Mouse (Mus musculus): Measurements from ENCODE around the gene Acyp2. TPM values are rescaled to one million over a fixed set of nuclear protein-coding genes. Genes with fewer than 3 reads are reported as not detected.

Acyp2 gene
- polyA plus RNA-seq, 1 experiment from 2014 or later = 4.7 TPM

DNA sequence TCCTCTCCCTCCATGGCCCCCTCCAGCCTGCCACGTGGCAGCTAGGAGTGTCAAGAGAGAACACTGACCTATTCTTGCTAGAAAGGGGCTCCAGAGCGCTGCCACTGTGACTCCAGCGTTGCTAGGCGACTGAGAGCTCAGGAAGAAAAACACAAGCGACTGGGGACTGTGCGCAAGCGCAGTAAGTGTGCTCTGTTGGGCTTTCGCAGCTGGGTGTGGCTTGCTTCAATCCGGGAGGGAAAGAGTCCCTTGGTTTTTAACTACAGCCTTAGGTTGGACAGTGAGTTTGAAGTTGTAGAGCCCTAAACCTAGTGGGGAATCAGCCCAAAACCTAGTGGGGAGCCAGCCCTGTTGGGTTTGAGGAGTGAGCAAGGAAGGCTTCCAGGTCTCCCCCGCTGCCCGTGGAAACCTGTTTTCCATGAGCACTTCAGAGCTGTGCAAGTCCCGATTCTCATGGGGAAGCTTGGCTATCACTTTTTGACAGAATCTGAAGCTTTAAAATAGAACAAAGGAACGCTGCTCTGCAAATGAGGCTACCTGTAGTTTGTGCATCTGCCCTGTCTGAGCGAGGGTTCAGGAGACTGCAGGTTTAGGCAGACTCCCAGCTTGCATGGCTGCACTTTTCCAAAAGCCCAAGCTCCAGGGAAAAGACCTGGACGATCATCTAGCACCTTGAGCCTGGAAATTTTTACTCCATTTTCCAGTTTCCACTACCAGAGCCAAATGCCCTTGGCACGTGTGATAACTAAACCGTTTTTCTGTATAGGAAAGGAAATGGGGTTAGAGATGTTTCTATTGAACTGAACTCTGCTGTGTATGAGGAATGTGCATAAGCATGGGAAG lies 177.4 kb downstream of the Acyp2 start, which contains the start of gene 4930505A04Rik:
4930505A04Rik (minus strand) TSS at position 77 of the 843 bp plus-strand sequence.
- DNase-seq (ENCODE audit: low spot score) (peak; percentile 63), ATAC-seq (replicated peaks; ENCODE audit: low FRiP score) (peak; percentile 90)
- no peaks in the 10 kb centered on the region for H3K27me3 ChIP-seq (replicated peaks; ENCODE audit: control insufficient read depth, insufficient read depth, low read length)
- no peaks in the 10 kb centered on the region for H3K9me3 ChIP-seq (ENCODE audit: control insufficient read depth, low read length)
- peak within 1 kb of the TSS; percentile 60 for H3K9ac ChIP-seq (ENCODE audit: low read depth, low read length)
- H3K4me1 ChIP-seq (replicated peaks; ENCODE audit: control insufficient read depth, insufficient read depth, low read length) = no peaks in the 10 kb centered on the region
- WGBS = 9% methylated on average over 17 of the region's 17 CpGs
- H3K4me3 ChIP-seq (ENCODE audit: low read depth, low read length) = peak within 1 kb of the TSS; percentile 44
- H3K36me3 ChIP-seq (ENCODE audit: control insufficient read depth, insufficient read depth, low read length) = no peaks in the 10 kb centered on the region
- peak within 1 kb of the TSS; percentile 70 for H3K4me2 ChIP-seq
- H3K27ac ChIP-seq (ENCODE audit: low read depth, low read length) = no peak within 1 kb of the TSS

DNA sequence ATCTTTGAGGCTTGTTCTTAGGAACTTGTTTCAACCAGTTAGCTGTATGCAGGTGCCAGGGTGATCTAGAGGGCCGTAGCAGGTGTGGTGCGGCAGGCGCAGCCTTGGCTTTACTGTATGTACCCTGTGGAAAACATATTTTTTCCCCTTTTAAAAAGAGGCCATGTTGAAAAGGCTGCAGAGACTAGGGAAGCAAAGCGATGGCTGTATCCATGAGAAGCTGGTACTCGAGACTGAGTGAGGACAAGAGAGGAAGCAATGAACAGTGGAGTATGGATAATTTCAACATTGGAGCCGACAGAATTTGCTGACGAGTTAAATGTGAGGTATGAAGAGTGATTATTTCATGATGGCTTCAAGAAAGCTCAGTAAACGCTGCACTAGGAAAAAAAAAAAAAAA lies 178.2 kb downstream of the Acyp2 start:
- no peak for DNase-seq (ENCODE audit: low spot score)
- Histone ChIP-seq H3K4me2 (peak overlapping the region; percentile 70; the same call in 1 of the 2 replicates), H3K4me1 (replicated peaks; ENCODE audit: control insufficient read depth, insufficient read depth, low read length) (no peaks in the 10 kb centered on the region), H3K4me3 (ENCODE audit: low read depth, low read length) (no peak overlapping the region), H3K9ac (ENCODE audit: low read depth, low read length) (no peak overlapping the region), H3K36me3 (ENCODE audit: control insufficient read depth, insufficient read depth, low read length) (no peaks in the 10 kb centered on the region), H3K27me3 (replicated peaks; ENCODE audit: control insufficient read depth, insufficient read depth, low read length) (no peaks in the 10 kb centered on the region), H3K9me3 (ENCODE audit: control insufficient read depth, low read length) (no peaks in the 10 kb centered on the region), H3K27ac (ENCODE audit: low read depth, low read length) (no peak overlapping the region)
- 71% methylated on average over 8 of the region's 8 CpGs for WGBS
- ATAC-seq (replicated peaks; ENCODE audit: low FRiP score) = no peak

Other genes starting within 250 kb of the Acyp2 start
- not detected in 2 replicates for gene 4930505A04Rik, start 177.8 kb downstream of the Acyp2 start, polyA plus RNA-seq (2014; fragmentation: Nextera tagmentation; extraction: Ambion mirVana)
- gene Psme4, start 122.1 kb upstream of the Acyp2 start, polyA plus RNA-seq (2014; fragmentation: Nextera tagmentation; extraction: Ambion mirVana) = 18.9 and 20.6 TPM in 2 replicates
- 0.10 TPM in 1 of 2 replicates, not detected in the other for gene Gpr75, start 235.8 kb upstream of the Acyp2 start, polyA plus RNA-seq (2014; fragmentation: Nextera tagmentation; extraction: Ambion mirVana)
- gene Asb3, start 235.8 kb upstream of the Acyp2 start, polyA plus RNA-seq (2014; fragmentation: Nextera tagmentation; extraction: Ambion mirVana) = 18.9 and 21.8 TPM in 2 replicates

Measured in liver, embryonic 11.5 days (tissue).